Mouse (Mus musculus) bone marrow macrophage, adult 2 months (primary cell): ENCODE data around the gene Masp1. TPM values are rescaled to one million over a fixed set of nuclear protein-coding genes. Genes with fewer than 3 reads are reported as not detected.

Experiments
- H3K27ac ChIP-seq: 2 replicates; pipeline ENCODE4 v1.5.1; 2012; ENCODE audit warnings: low read depth, low read length; ENCODE audit not compliant: insufficient read depth
- H3K4me1 ChIP-seq: 2 replicates; pipeline ENCODE4 v1.6.1; 2012; ENCODE audit warnings: low read length; ENCODE audit not compliant: control insufficient read depth, insufficient read depth
- H3K4me3 ChIP-seq: 2 replicates; pipeline ENCODE4 v1.5.1; 2012; ENCODE audit warnings: mild to moderate bottlenecking, low read length, moderate library complexity; ENCODE audit not compliant: insufficient read depth
- CTCF ChIP-seq: IDR thresholded peaks from 2 replicates; pipeline ENCODE4 v1.5.1; 2012; ENCODE audit warnings: low read depth, mild to moderate bottlenecking, low read length, moderate library complexity
- POLR2A ChIP-seq: IDR thresholded peaks from 2 replicates; pipeline ENCODE4 v1.6.1; 2012; ENCODE audit warnings: mild to moderate bottlenecking, low read depth, low read length, borderline replicate concordance
- polyA plus RNA-seq: library from polyadenylated mRNA; stranded (reverse); fragments of >200 nt; gene quantifications from 2 replicates; pipeline ENCODE4 v1.2.4, GENCODE M21; 2012; ENCODE audit not compliant: missing spikeins, insufficient read depth, insufficient read length

Gene Masp1
- polyA plus RNA-seq, 1 experiment: 0.48 TPM

- H3K4me3 ChIP-seq: no peak overlapping the region
- no peaks in the 10 kb centered on the region for H3K4me1 ChIP-seq
- TF ChIP-seq CTCF (no peak), POLR2A (no peak)
- H3K27ac ChIP-seq: no peak overlapping the region
Observed at GRCm38 (mm10) chr16:23416261-23416656, 104.4 kb downstream of the Masp1 start.

- Histone ChIP-seq H3K4me3 (no peak overlapping the region), H3K4me1 (no peaks in the 10 kb centered on the region), H3K27ac (no peak overlapping the region)
- TF ChIP-seq CTCF (no peak), POLR2A (no peak)
Observed at GRCm38 (mm10) chr16:23412930-23413329, 107.7 kb downstream of the Masp1 start.

- Histone ChIP-seq H3K4me3 (no peak overlapping the region), H3K27ac (no peak overlapping the region), H3K4me1 (peaks cover 14% of the 10 kb centered on the region)
- TF ChIP-seq CTCF (no peak), POLR2A (no peak)
Observed at GRCm38 (mm10) chr16:23403008-23403755, 117.4 kb downstream of the Masp1 start.

GRCm38 (mm10) chr16:23401959-23402358 lies 118.7 kb downstream of the Masp1 start:
- Histone ChIP-seq H3K4me3 (no peak overlapping the region), H3K27ac (no peak overlapping the region), H3K4me1 (peaks cover 23% of the 10 kb centered on the region)
- TF ChIP-seq POLR2A: no peak
- TF ChIP-seq CTCF: no peak

- no peak for TF ChIP-seq CTCF
- no peak for TF ChIP-seq POLR2A
- Histone ChIP-seq H3K27ac (no peak overlapping the region), H3K4me1 (peaks cover 23% of the 10 kb centered on the region), H3K4me3 (no peak overlapping the region)
Observed at GRCm38 (mm10) chr16:23401463-23401862, 119.2 kb downstream of the Masp1 start.

Other genes starting within 250 kb of the Masp1 start
- gene Rtp1, start 91.7 kb downstream of the Masp1 start, polyA plus RNA-seq: not detected in 2 replicates
- 315 and 316 TPM in 2 replicates for gene Rtp4, start 524 bp downstream of the Masp1 start, polyA plus RNA-seq